Mouse (Mus musculus) MEL (cell line): ENCODE measurements at regions not wholly inside any gene's neighbourhood (a gene's known extent, or its start where the extent isn't known, plus 50 kb on each side); places are given as distances from the start of the nearest gene placed in this dataset.

ENCODE experiments used
- DNase-seq: peaks from one replicate; pipeline ENCODE4 v3.0.0; 2011; ENCODE audit warnings: low read depth, low spot score
- H3K27ac ChIP-seq: 2 replicates; pipeline ENCODE4 v1.5.1; 2012; ENCODE audit warnings: low read depth, mild to moderate bottlenecking, control low read depth, low read length, moderate library complexity; ENCODE audit not compliant: control insufficient read depth
- H3K27me3 ChIP-seq, 2 experiments: fragments of 150-350 bp in 1 of 2; sonication (generic) in 1 of 2; 2 replicates each; pipeline ENCODE4 v1.6.1; 2012; ENCODE audit warnings: low read length in 2 of 2, mild to moderate bottlenecking in 2 of 2, improper control_type of control experiment in 1 of 2, moderate library complexity in 1 of 2; ENCODE audit not compliant: insufficient read depth in 2 of 2, control insufficient read depth in 1 of 2
- H3K36me3 ChIP-seq, 2 experiments: 2 replicates each; pipeline ENCODE4 v1.6.1; 2012 to 2014; ENCODE audit warnings: low read length in 2 of 2, improper control_type of control experiment in 1 of 2, inconsistent platforms in 1 of 2, mild to moderate bottlenecking in 1 of 2; ENCODE audit not compliant: insufficient read depth in 2 of 2, control insufficient read depth in 1 of 2
- H3K4me1 ChIP-seq, 2 experiments: fragments of 150-350 bp in 1 of 2; sonication (generic) in 1 of 2; 2 replicates each; pipeline ENCODE4 v1.6.1; 2012; ENCODE audit warnings: low read length in 2 of 2, improper control_type of control experiment in 1 of 2, mild to moderate bottlenecking in 1 of 2; ENCODE audit not compliant: insufficient read depth in 2 of 2, control insufficient read depth in 1 of 2
- H3K4me3 ChIP-seq, 2 experiments: fragments of 150-350 bp in 1 of 2; sonication (generic) in 1 of 2; 2 replicates each; pipeline ENCODE4 v1.5.1; 2012; ENCODE audit warnings: low read depth in 2 of 2, low read length in 2 of 2, mild to moderate bottlenecking in 2 of 2, moderate library complexity in 2 of 2, control low read depth in 1 of 2, improper control_type of control experiment in 1 of 2; ENCODE audit not compliant: control insufficient read depth in 1 of 2, insufficient read depth in 1 of 2
- H3K79me2 ChIP-seq: 2 replicates; pipeline ENCODE4 v1.6.1; 2012; ENCODE audit warnings: mild to moderate bottlenecking, low read length, moderate library complexity; ENCODE audit not compliant: control insufficient read depth, poor library complexity, insufficient read depth
- H3K9ac ChIP-seq: 2 replicates; pipeline ENCODE4 v1.6.1; 2012; ENCODE audit warnings: low read depth, mild to moderate bottlenecking, control low read depth, low read length, moderate library complexity; ENCODE audit not compliant: control insufficient read depth, poor library complexity, severe bottlenecking
- H3K9me3 ChIP-seq: fragments of 150-350 bp; sonication (generic); replicated peaks from 2 replicates; pipeline ENCODE4 v1.6.1; 2012; ENCODE audit warnings: mild to moderate bottlenecking, low read length, improper control_type of control experiment, moderate library complexity; ENCODE audit not compliant: insufficient read depth
- BHLHE40 ChIP-seq: IDR thresholded peaks from 2 replicates; pipeline ENCODE4 v1.6.1; 2012; ENCODE audit warnings: low read depth, mild to moderate bottlenecking, inconsistent platforms, low read length, improper control_type of control experiment, borderline replicate concordance
- CHD1 ChIP-seq: IDR thresholded peaks from 2 replicates; pipeline ENCODE4 v1.6.1; 2012; ENCODE audit warnings: low read depth, mild to moderate bottlenecking, inconsistent platforms, low read length, improper control_type of control experiment
- CHD2 ChIP-seq: IDR thresholded peaks from 2 replicates; pipeline ENCODE4 v1.6.1; 2011; ENCODE audit warnings: low read length, improper control_type of control experiment
- CTCF ChIP-seq, 3 experiments: IDR thresholded peaks in 2 of 3; conservative IDR thresholded peaks in 1 of 3; 2 replicates each; pipeline ENCODE4 v1.5.1; 2011 to 2012; ENCODE audit warnings: low read length in 3 of 3, low read depth in 2 of 3, mild to moderate bottlenecking in 2 of 3, improper control_type of control experiment in 1 of 3, inconsistent platforms in 1 of 3, mixed read lengths in 1 of 3, moderate library complexity in 1 of 3; ENCODE audit not compliant: control insufficient read depth in 1 of 3, insufficient read depth in 1 of 3, poor library complexity in 1 of 3, severe bottlenecking in 1 of 3
- E2F4 ChIP-seq: IDR thresholded peaks from 2 replicates; pipeline ENCODE4 v1.6.1; 2011; ENCODE audit warnings: low read depth, low read length, improper control_type of control experiment, borderline replicate concordance
- ELF1 ChIP-seq: IDR thresholded peaks from 2 replicates; pipeline ENCODE4 v1.6.1; 2014; ENCODE audit warnings: low read depth, mild to moderate bottlenecking, inconsistent platforms, low read length, improper control_type of control experiment, moderate library complexity
- ETS1 ChIP-seq: IDR thresholded peaks from 2 replicates; pipeline ENCODE4 v1.6.1; 2012; ENCODE audit warnings: low read depth, mild to moderate bottlenecking, inconsistent platforms, low read length, improper control_type of control experiment, moderate library complexity
- GATA1 ChIP-seq: IDR thresholded peaks from 2 replicates; pipeline ENCODE4 v1.6.1; 2011; ENCODE audit warnings: low read depth, low read length, improper control_type of control experiment
- JUND ChIP-seq: IDR thresholded peaks from 2 replicates; pipeline ENCODE4 v1.6.1; 2011; ENCODE audit warnings: low read depth, mild to moderate bottlenecking, improper control_type of control experiment, low read length
- MAFK ChIP-seq: IDR thresholded peaks from 2 replicates; pipeline ENCODE4 v1.6.1; 2011; ENCODE audit warnings: low read depth, mild to moderate bottlenecking, low read length, improper control_type of control experiment, borderline replicate concordance
- MEF2A ChIP-seq: IDR thresholded peaks from 2 replicates; pipeline ENCODE4 v1.6.1; 2014; ENCODE audit warnings: low read depth, mild to moderate bottlenecking, inconsistent platforms, low read length, improper control_type of control experiment; ENCODE audit not compliant: poor library complexity, insufficient replicate concordance, severe bottlenecking; ENCODE audit errors: extremely low read depth
- MYB ChIP-seq: IDR thresholded peaks from 2 replicates; pipeline ENCODE4 v1.6.1; 2011; ENCODE audit warnings: mild to moderate bottlenecking, low read depth, low read length, improper control_type of control experiment
- MYC ChIP-seq: IDR thresholded peaks from 2 replicates; pipeline ENCODE4 v1.6.1; 2011; ENCODE audit warnings: low read depth, mild to moderate bottlenecking, low read length, improper control_type of control experiment, moderate library complexity
- NELFE ChIP-seq: IDR thresholded peaks from 2 replicates; pipeline ENCODE4 v1.6.1; 2011; ENCODE audit warnings: low read depth, low read length, improper control_type of control experiment
- POLR2A ChIP-seq, 2 experiments: IDR thresholded peaks; 2 replicates each; pipeline ENCODE4 v1.6.1; 2011 to 2012; ENCODE audit warnings: low read length in 2 of 2, mild to moderate bottlenecking in 2 of 2, control low read depth in 1 of 2, improper control_type of control experiment in 1 of 2, low read depth in 1 of 2, moderate library complexity in 1 of 2; ENCODE audit not compliant: control insufficient read depth in 1 of 2, insufficient read depth in 1 of 2, poor library complexity in 1 of 2
- POLR2AphosphoS2 ChIP-seq: IDR thresholded peaks from 2 replicates; pipeline ENCODE4 v1.6.1; 2011; ENCODE audit warnings: low read length, improper control_type of control experiment
- RAD21 ChIP-seq: IDR thresholded peaks from 2 replicates; pipeline ENCODE4 v1.6.1; 2011; ENCODE audit warnings: mild to moderate bottlenecking, low read depth, low read length, improper control_type of control experiment
- SIN3A ChIP-seq: IDR thresholded peaks from 2 replicates; pipeline ENCODE4 v1.6.1; 2012; ENCODE audit warnings: low read length, improper control_type of control experiment, inconsistent platforms
- SMC3 ChIP-seq: IDR thresholded peaks from 2 replicates; pipeline ENCODE4 v1.6.1; 2011; ENCODE audit warnings: low read depth, low read length, improper control_type of control experiment
- TAL1 ChIP-seq: IDR thresholded peaks from 2 replicates; pipeline ENCODE4 v1.6.1; 2012; ENCODE audit warnings: mild to moderate bottlenecking, inconsistent platforms, low read length, moderate library complexity, mixed read lengths
- TCF12 ChIP-seq: IDR thresholded peaks from 2 replicates; pipeline ENCODE4 v1.6.1; 2014; ENCODE audit warnings: low read depth, mild to moderate bottlenecking, inconsistent platforms, low read length, improper control_type of control experiment, moderate library complexity
- UBTF ChIP-seq: IDR thresholded peaks from 2 replicates; pipeline ENCODE4 v1.6.1; 2012; ENCODE audit warnings: low read depth, mild to moderate bottlenecking, inconsistent platforms, low read length, improper control_type of control experiment, moderate library complexity, borderline replicate concordance; ENCODE audit not compliant: insufficient read depth
- USF1 ChIP-seq: IDR thresholded peaks from 2 replicates; pipeline ENCODE4 v1.6.1; 2014; ENCODE audit warnings: low read depth, mild to moderate bottlenecking, inconsistent platforms, low read length, improper control_type of control experiment, moderate library complexity
- ZC3H11A ChIP-seq: IDR thresholded peaks from 2 replicates; pipeline ENCODE4 v1.6.1; 2012; ENCODE audit warnings: low read depth, mild to moderate bottlenecking, inconsistent platforms, low read length, improper control_type of control experiment
- ZKSCAN1 ChIP-seq: IDR thresholded peaks from 2 replicates; pipeline ENCODE4 v1.6.1; 2012; ENCODE audit warnings: low read depth, mild to moderate bottlenecking, inconsistent platforms, low read length, improper control_type of control experiment, moderate library complexity
- ZMIZ1 ChIP-seq: IDR thresholded peaks from 2 replicates; pipeline ENCODE4 v1.6.1; 2012; ENCODE audit warnings: low read depth, mild to moderate bottlenecking, inconsistent platforms, low read length, improper control_type of control experiment, moderate library complexity
- ZNF384 ChIP-seq: IDR thresholded peaks from 2 replicates; pipeline ENCODE4 v1.6.1; 2012; ENCODE audit warnings: low read depth, mild to moderate bottlenecking, inconsistent platforms, low read length, improper control_type of control experiment

- TF ChIP-seq USF1: no peak
- no peak for TF ChIP-seq SIN3A
- no peak for TF ChIP-seq POLR2A (IDR thresholded peaks at IDR 0.05; ENCODE audit: control insufficient read depth in 1 of 2, insufficient read depth in 1 of 2, low read depth in 1 of 2, low read length in 2 of 2, poor library complexity in 1 of 2)
- no peak for TF ChIP-seq CHD1
- peak; percentile 62 for TF ChIP-seq SMC3
- TF ChIP-seq ZKSCAN1: peak; percentile 81; the same call in 1 of the 2 replicates
- TF ChIP-seq E2F4: no peak
- peak; percentile 52 for TF ChIP-seq ZC3H11A
These were observed 59.1 kb upstream of the Pced1b start (continued) for GRCm38 (mm10) chr15:97187831-97188230.

GRCm38 (mm10) chr15:97186034-97186433 is 60.9 kb upstream of the Pced1b start:
- TF ChIP-seq USF1: no peak
- TF ChIP-seq ZNF384: no peak
- TF ChIP-seq TCF12: no peak
- no peak for TF ChIP-seq ZC3H11A
- TF ChIP-seq MYB: no peak
- TF ChIP-seq MEF2A: no peak
- TF ChIP-seq RAD21: no peak
- no peak for TF ChIP-seq MYC
- TF ChIP-seq NELFE: no peak
- TF ChIP-seq, all 39 proteins: peak for 0
- no peak overlapping the region for H3K9ac ChIP-seq
- no peaks in the 10 kb centered on the region for H3K9me3 ChIP-seq
- no peaks in the 10 kb centered on the region for H3K36me3 ChIP-seq
- no peak overlapping the region for H3K4me3 ChIP-seq
- H3K27ac ChIP-seq: no peak overlapping the region
- no peaks in the 10 kb centered on the region for H3K4me1 ChIP-seq
- peaks cover 1 to 2% of the 10 kb centered on the region in 2 experiments; a peak in 2 of 4 replicates for H3K27me3 ChIP-seq
- DNase-seq: no peak
- no peaks in the 10 kb centered on the region for H3K79me2 ChIP-seq

- Histone ChIP-seq H3K4me3 (no peak overlapping the region), H3K4me1 (no peaks in the 10 kb centered on the region), H3K27me3 (peaks cover 1% of the 10 kb centered on the region in 2 experiments; a peak in 1 of 4 replicates), H3K79me2 (no peaks in the 10 kb centered on the region), H3K27ac (no peak overlapping the region), H3K9me3 (no peaks in the 10 kb centered on the region), H3K9ac (no peak overlapping the region), H3K36me3 (no peaks in the 10 kb centered on the region)
- DNase-seq: no peak
- TF ChIP-seq POLR2AphosphoS2 (no peak), BHLHE40 (no peak), CTCF (IDR thresholded peaks at IDR 0.05 in 2 of 3, conservative IDR thresholded peaks at IDR 0.05 in 1 of 3; ENCODE audit: control insufficient read depth in 1 of 3, insufficient read depth in 1 of 3, low read depth in 2 of 3, low read length in 3 of 3, poor library complexity in 1 of 3, severe bottlenecking in 1 of 3) (no peak; a peak in 1 of 6 replicates), SIN3A (no peak), UBTF (no peak), JUND (no peak), MYC (no peak), ZKSCAN1 (no peak), CHD2 (no peak), ETS1 (no peak), USF1 (no peak), NELFE (no peak), POLR2A (IDR thresholded peaks at IDR 0.05; ENCODE audit: control insufficient read depth in 1 of 2, insufficient read depth in 1 of 2, low read depth in 1 of 2, low read length in 2 of 2, poor library complexity in 1 of 2) (no peak), MEF2A (no peak), GATA1 (no peak), MAFK (no peak), ELF1 (no peak), TAL1 (no peak), ZC3H11A (no peak), ZMIZ1 (no peak)
These were observed 64.3 kb upstream of the Pced1b start for GRCm38 (mm10) chr15:97182617-97183038.
